Mouse (Mus musculus) kidney, adult 2 months (tissue): ENCODE measurements at regions not wholly inside any gene's neighbourhood (a gene's known extent, or its start where the extent isn't known, plus 50 kb on each side); places are given as distances from the start of the nearest gene placed in this dataset.

Experiments used
- CTCF ChIP-seq: fragments of 200-500 bp; conservative IDR thresholded peaks from 2 replicates; pipeline ENCODE4 v1.5.1; 2011; ENCODE audit warnings: low read depth, mild to moderate bottlenecking, control low read depth, low read length, moderate library complexity, mixed read lengths; ENCODE audit not compliant: insufficient read depth, insufficient read length
- POLR2A ChIP-seq: fragments of 200-500 bp; IDR thresholded peaks from one replicate; pipeline ENCODE4 v1.6.1; 2011; ENCODE audit warnings: low read depth, low read length, control low read depth

GRCm38 (mm10) chr5:102366481-102366880, 114.7 kb upstream of the Arhgap24 start:
- TF ChIP-seq POLR2A (no peak), CTCF (no peak)
